Mouse (Mus musculus) c-Kit-negative CD71-positive TER-119-positive erythroid progenitor cells, embryonic 14.5 days (primary cell): ENCODE measurements around the gene Sec1.

ENCODE experiments used
- DNase-seq: peaks from one replicate; pipeline ENCODE4 v3.0.0-alpha.2; 2013; ENCODE audit warnings: low read depth, low spot score

Gene Sec1

GRCm38 (mm10) chr7:45704730-45705442 lies 10.7 kb upstream of the Sec1 start, which contains the start of gene Dbp:
TSS of gene Dbp (plus strand) at chr7:45705088.
- DNase-seq: no peak

- no peak for DNase-seq
Measured at GRCm38 (mm10) chr7:45704046-45704559, 9.9 kb upstream of the Sec1 start.

GRCm38 (mm10) chr7:45703521-45704033 lies 9.4 kb upstream of the Sec1 start:
- no peak for DNase-seq

- DNase-seq: no peak
Measured at GRCm38 (mm10) chr7:45702809-45703520, 8.8 kb upstream of the Sec1 start.

GRCm38 (mm10) chr7:45702316-45702715 lies 8.1 kb upstream of the Sec1 start:
- no peak for DNase-seq

GRCm38 (mm10) chr7:45701607-45702006 lies 7.4 kb upstream of the Sec1 start:
- DNase-seq: no peak

GRCm38 (mm10) chr7:45701072-45701471 lies 6.9 kb upstream of the Sec1 start:
- DNase-seq: no peak

GRCm38 (mm10) chr7:45700301-45701015 lies 6.3 kb upstream of the Sec1 start:
- no peak for DNase-seq

- DNase-seq: no peak
Measured at GRCm38 (mm10) chr7:45699523-45700141, 5.4 kb upstream of the Sec1 start, which contains the start of gene Car11. TSS of gene Car11 (plus strand) at chr7:45699843.

GRCm38 (mm10) chr7:45697894-45698293 lies 3.7 kb upstream of the Sec1 start:
- no peak for DNase-seq

- DNase-seq: no peak
Measured at GRCm38 (mm10) chr7:45695098-45695497, 896 bp upstream of the Sec1 start.

- DNase-seq: no peak
Measured at GRCm38 (mm10) chr7:45692364-45692763, 1.8 kb downstream of the Sec1 start.

GRCm38 (mm10) chr7:45689800-45690199 lies 4.4 kb downstream of the Sec1 start:
- no peak for DNase-seq

GRCm38 (mm10) chr7:45689099-45689498 lies 5.1 kb downstream of the Sec1 start:
- DNase-seq: no peak

- no peak for DNase-seq
Measured at GRCm38 (mm10) chr7:45686841-45687240, 7.4 kb downstream of the Sec1 start.

GRCm38 (mm10) chr7:45685811-45686210 lies 8.4 kb downstream of the Sec1 start:
- no peak for DNase-seq

- no peak for DNase-seq
Measured at GRCm38 (mm10) chr7:45683396-45684050, 10.7 kb downstream of the Sec1 start, which contains the start of gene Ntn5. TSS of gene Ntn5 (plus strand) at chr7:45684022.

- no peak for DNase-seq
Measured at GRCm38 (mm10) chr7:45682144-45683126, 11.8 kb downstream of the Sec1 start.

GRCm38 (mm10) chr7:45681046-45681736 lies 13.0 kb downstream of the Sec1 start:
- DNase-seq: no peak
